Mouse (Mus musculus) splenic B cell, adult 2 months (primary cell): Measurements from ENCODE around the gene Ppp4r3a.
A peak's percentile ranks its signal among the peaks of the same experiment; 100 is the strongest.
"Not testable (repeated sequence)": the region's sequence is repeated elsewhere in the genome, so short reads cannot be mapped to it uniquely, and the experiment has no call there.

ENCODE experiments used
- DNase-seq: peaks from one replicate; pipeline ENCODE4 v3.0.0-alpha.2; 2011; ENCODE audit warnings: low read depth, low spot score
- H3K27me3 ChIP-seq: 2 replicates; pipeline ENCODE4 v1.6.1; 2012; ENCODE audit warnings: mild to moderate bottlenecking, low read length, moderate library complexity, mixed read lengths; ENCODE audit not compliant: control insufficient read depth, poor library complexity, insufficient read depth, severe bottlenecking
- H3K36me3 ChIP-seq: 2 replicates; pipeline ENCODE4 v1.6.1; 2012; ENCODE audit warnings: mild to moderate bottlenecking, low read length, moderate library complexity, mixed read lengths; ENCODE audit not compliant: control insufficient read depth, poor library complexity, insufficient read depth, severe bottlenecking

The Ppp4r3a gene

DNA sequence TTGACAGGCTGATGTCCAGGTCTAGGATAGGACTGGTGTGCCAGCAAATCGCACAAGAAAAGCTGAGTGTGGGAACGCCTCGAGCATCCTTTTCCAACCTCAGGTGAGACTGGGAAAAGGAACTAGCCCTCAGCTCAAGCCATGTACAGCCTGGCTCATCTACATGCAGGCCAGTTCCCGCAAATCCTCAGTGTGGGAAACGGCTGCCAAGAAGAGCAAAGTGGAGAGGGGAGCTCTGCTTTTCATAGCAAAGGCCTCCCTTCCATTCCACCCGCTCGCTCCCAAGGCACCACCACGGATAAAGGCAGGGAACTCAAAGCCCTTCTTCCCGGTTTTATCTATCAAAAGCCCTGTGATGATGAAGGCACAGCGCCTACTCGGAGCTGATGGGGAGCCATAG lies 60.4 kb downstream of the Ppp4r3a start:
- DNase-seq, result no peak
- Histone ChIP-seq H3K27me3 (no peaks in the 10 kb centered on the region), H3K36me3 (peaks cover 2% of the 10 kb centered on the region)

DNA sequence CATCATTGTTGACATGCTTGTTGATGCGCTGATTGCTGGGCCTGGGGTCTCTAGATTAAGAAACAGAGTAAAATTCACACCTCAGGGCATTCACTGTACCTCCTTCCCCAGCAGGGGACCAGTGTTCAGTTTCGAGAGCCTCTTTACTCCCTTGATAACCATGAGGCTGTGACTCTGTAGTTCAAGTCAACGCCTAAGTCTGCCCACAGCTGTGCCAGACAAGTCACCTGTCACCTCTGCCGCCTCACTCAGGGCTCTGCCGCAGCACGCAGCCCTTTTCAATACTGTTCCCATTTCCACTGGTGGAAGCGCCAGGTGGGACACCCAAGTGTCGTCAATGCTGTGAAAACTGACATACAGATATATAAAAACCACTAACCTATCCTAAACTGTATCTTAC lies 61.1 kb downstream of the Ppp4r3a start:
- H3K27me3 ChIP-seq, result no peaks in the 10 kb centered on the region
- DNase-seq, result no peak
- peaks cover 2% of the 10 kb centered on the region for H3K36me3 ChIP-seq

DNA sequence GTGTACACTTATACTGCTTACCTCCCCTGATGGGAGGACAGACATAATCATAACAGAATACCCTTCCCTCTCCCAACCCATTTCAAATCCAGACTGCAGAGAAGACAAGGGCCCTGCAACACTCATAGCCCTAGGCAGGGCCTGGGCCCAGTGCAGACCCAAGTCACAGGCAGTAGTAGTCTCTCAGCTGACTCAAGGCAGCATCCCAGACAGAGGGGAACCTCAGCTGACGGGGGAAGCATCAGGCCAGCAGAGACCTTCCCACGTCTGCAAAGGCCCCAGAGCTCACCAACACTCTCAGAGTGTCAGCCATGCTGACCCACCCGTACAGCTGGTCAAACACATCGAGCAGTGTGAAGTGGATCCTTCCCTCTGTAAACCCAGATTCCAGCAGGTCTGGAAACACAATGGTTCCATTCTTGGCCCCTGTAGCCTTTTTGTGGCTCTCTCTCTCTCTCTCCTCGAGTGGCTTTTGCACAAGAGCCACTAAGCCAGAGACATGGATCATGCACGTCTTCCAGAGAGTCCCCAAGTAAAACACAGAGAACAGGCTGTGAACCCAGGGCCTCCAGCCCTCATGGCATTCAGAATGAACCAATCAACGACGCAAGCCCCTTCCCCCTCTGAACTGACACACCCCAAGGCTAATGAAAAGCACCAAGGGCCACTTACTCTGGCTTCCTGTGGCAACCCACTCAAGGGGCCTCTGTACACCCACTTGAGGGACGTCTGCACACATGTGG lies 61.8 kb downstream of the Ppp4r3a start:
- H3K36me3 ChIP-seq, result peaks cover 2% of the 10 kb centered on the region
- no peak for DNase-seq

DNA sequence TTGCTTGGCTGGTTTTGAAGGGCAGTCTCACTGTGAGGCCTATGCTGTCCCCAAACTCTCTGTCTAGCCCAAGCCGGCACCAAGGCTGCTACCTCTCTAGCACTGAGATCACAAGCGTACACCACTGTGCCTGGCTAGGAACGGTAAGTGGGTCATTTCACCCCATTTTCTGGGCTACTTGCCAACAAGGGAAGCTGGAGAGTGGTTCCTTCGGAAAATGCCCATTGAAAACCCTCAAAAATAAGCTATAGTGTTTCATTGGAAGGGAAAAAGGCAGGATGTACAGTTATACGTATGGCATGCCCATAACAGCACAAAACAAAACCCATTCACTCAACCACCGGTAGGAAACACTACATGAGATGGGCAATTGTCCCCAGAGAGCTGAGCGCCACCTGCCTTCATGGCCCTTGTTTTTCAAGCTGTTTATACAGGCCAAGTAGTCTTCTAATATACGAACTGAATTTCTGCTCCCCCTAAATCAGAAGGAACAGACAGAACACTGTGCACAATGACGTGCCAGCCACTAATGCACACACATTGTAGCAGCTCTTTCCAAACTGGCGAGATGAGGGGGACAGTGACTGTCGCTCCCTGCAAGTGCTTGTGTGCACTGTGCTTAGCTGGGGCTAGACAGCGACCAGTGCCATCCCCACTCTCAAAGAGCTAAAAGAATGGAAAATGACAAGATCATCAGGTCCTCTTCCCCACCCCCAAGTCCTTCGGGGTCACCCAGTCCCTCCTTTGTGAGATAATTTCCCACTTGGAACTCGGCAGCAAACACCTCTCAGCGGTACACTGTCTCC lies 63.1 kb downstream of the Ppp4r3a start:
- peak; percentile 64 for DNase-seq
- H3K36me3 ChIP-seq, result peaks cover 2% of the 10 kb centered on the region
- H3K27me3 ChIP-seq, result no peaks in the 10 kb centered on the region

More for the DNA sequence above, 61.8 kb downstream of the Ppp4r3a start:
- H3K27me3 ChIP-seq, result no peaks in the 10 kb centered on the region

DNA sequence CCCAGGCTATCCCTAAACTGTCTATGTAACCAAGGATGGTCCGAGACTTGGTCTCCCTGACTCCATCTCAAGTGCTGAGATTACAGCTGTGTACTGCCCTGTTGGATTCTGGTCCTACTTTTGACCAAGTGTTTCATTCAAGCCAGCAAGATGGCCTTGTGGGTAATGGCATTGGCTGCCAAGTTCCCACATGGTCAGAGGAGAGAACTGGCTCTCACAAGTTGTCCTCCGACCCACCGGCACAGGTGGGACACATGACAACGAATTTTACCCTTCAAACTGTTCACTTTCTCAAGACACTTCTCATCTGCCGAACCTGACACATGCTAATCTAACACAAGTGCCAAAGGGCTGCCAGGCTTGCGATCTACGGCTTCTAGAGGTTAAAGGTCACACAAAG lies 64.1 kb downstream of the Ppp4r3a start:
- no peak for DNase-seq
- no peaks in the 10 kb centered on the region for H3K27me3 ChIP-seq

DNA sequence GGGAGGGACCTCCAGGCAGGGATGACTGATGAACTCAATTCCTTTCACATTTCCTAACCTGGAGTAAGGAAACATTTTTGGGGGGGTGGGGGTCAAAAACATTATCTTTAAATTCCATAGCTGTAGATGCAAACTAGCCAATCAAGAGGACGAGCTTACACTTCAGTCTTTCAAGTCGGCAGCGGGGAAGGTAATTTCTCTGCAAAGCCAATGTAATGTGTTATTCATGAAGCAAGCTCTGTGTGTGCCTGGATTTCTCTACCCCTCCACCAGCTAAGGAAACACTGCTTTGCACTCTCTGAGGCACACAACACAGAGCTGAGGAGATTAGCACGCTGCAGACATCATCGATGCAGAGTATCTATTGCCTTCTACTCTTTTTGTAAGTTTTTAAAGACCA lies 64.5 kb downstream of the Ppp4r3a start:
- Histone ChIP-seq H3K36me3 (peaks cover 2% of the 10 kb centered on the region), H3K27me3 (no peaks in the 10 kb centered on the region)
- no peak for DNase-seq

More for the DNA sequence above, 64.1 kb downstream of the Ppp4r3a start:
- H3K36me3 ChIP-seq, result peaks cover 2% of the 10 kb centered on the region

DNA sequence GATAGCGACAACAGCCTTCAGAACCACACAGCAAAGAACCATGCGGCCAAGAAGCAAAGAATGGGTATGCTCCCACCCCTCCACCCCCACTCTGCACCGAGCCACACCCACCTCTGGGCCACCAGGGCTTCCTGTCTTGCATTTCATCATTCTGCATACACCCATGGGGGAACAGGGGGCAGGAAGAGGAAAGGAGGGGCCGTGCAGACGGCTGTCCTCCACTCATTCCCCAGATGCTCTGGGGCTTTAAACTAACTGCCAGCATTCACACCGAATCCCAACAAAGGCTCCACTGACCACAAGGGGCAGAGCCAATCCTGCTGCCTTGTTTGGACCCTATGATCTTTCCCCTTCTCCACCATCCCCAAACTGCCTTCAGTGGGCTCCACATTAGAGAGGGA lies 65.5 kb downstream of the Ppp4r3a start:
- DNase-seq, result peak; percentile 61
- Histone ChIP-seq H3K36me3 (peaks cover 2% of the 10 kb centered on the region), H3K27me3 (no peaks in the 10 kb centered on the region)

DNA sequence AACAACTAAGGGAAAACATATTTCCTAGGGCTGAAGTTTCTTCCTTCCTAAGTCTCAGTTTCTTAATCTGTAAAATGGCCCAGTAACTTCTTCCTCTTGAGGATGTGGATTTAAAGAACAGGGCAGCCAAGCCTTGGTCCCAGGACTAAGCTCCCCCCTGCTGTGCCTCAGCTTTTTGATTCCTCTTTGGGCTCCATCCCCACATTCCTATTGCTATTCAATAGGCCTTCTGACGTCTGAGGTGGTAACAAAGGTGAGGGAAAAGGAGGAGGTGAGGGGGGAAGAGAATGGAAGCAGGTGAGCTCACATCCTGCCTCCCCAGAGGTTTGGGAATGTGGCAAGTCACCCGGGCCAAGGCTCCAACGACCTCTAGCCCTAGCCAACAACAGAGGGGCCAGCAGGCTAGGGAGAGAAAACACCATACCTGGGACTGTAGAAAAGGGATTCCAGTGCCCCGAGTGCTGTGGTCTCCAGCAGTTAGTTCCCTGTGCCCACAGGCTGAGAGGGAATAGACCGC lies 67.0 kb downstream of the Ppp4r3a start:
- no peaks in the 10 kb centered on the region for H3K27me3 ChIP-seq
- DNase-seq, result no peak
- no peaks in the 10 kb centered on the region; the same call in 1 of the 2 replicates for H3K36me3 ChIP-seq

DNA sequence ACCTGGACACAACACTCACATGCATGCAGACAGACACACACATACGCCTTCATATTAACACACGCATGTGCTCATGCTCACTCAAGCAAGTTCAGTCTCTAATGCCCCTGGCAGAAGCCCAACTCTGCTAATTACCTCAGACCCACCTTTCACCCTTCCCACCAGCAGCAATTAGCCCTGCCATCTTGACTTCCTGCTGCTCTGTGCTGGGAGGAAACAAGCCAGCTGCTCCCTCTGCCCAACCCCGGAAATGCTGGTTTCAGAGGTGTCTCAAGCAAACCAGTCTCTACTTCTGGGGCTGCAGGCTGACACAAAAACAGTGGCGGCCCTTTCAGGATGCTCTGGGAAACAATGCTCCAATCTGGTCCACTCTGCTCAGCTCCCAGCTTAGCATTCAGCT lies 67.6 kb downstream of the Ppp4r3a start:
- Histone ChIP-seq H3K36me3 (no peaks in the 10 kb centered on the region), H3K27me3 (no peaks in the 10 kb centered on the region)
- peak; percentile 71 for DNase-seq

DNA sequence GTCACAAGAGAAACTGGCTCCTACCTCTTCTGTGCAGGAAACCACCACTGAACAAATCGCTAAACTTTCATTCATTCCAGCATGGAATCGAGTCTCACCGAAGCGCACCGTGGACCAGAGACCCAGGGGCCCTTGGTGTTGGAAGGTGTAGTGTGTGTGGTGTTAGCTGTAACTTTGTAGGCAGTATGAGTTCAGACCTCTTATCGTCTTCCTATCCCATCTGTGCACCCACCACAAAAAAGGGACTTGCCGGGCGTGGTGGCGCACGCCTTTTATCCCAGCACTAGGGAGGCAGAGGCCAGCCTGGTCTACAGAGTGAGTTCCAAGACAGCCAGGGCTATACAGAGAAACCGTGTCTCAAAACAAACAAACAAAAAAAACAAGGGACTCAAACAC lies 68.3 kb downstream of the Ppp4r3a start:
- no peaks in the 10 kb centered on the region for H3K36me3 ChIP-seq
- DNase-seq, result no peak
- H3K27me3 ChIP-seq, result no peaks in the 10 kb centered on the region

DNA sequence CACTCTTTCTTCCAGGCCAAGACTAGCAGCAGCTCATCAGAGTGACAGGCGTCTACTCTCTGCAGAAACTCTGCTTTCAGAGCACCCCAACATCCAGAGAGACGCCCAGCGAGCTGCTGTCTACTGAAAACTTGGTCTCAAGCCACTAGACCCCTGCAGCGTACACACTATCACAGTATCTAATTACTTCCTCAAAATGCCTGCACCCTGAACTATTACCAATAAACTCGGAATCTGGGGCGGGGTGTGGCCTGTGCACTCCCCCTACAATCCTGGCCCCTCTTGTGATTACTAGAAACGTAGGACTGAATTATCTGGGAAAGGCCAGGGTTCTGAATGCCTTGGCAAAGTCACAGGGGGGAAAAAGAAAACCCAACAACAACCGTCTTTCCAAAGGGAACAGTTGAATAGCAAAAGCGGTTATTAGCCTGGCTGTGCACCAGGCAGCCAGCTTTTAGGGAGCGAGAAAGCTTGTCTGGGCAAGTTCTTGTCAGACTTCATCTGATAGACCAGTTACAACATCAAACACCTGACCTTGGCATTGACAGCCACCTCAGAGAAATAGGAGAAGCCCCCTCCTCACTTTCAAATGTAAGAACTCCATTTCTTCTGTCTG lies 68.8 kb downstream of the Ppp4r3a start:
- no peaks in the 10 kb centered on the region for H3K36me3 ChIP-seq
- no peaks in the 10 kb centered on the region for H3K27me3 ChIP-seq
- DNase-seq, result no peak

DNA sequence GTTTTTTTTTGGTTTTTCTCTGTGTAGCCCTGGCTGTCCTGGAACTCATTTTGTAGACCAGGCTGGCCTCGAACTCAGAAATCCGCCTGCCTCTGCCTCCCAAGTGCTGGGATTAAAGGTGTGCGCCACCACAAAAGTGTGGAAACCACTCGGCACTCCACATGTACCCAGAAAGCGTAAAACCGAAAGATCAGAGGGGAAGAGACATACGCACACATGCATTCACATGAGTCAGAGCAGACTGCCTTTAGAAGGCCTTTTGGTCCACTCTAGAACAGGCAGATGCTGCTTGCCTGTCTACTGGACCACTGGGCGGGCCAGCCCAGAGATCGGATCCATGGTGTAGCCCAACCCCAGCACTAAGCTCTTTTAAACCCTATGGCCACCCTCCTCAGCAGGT lies 69.8 kb downstream of the Ppp4r3a start:
- not testable (repeated sequence) for H3K36me3 ChIP-seq, DNase-seq, H3K27me3 ChIP-seq

DNA sequence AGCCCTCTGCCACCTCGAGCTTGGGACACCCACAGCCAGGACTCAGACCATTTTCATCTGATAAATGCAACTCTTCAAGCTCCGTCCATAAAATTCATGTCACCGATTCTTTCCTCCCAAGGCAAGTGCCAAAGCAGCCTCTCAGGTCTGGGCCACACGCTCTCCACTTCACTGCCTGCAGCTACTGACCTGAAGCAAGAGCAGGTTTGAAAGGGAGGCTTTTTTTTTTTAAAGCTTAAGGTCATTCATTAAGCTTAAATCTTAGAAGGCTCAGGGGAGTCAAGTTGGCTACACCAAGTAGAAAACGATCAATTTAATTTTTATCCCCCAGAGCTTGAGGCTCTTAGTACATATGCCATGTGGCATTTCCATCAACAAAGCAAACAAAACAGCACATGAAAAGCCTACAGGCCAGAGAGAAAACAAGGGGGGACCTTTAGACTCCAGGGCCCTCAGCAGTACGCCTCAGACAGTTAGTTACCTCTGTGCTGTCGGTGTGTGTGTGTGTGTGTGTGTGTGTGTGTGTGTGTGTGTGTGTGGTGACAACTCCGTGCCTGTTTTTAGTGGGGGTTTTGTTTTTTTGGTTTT lies 70.3 kb downstream of the Ppp4r3a start:
- Histone ChIP-seq H3K36me3 (no peaks in the 10 kb centered on the region), H3K27me3 (no peaks in the 10 kb centered on the region)
- DNase-seq, result no peak

DNA sequence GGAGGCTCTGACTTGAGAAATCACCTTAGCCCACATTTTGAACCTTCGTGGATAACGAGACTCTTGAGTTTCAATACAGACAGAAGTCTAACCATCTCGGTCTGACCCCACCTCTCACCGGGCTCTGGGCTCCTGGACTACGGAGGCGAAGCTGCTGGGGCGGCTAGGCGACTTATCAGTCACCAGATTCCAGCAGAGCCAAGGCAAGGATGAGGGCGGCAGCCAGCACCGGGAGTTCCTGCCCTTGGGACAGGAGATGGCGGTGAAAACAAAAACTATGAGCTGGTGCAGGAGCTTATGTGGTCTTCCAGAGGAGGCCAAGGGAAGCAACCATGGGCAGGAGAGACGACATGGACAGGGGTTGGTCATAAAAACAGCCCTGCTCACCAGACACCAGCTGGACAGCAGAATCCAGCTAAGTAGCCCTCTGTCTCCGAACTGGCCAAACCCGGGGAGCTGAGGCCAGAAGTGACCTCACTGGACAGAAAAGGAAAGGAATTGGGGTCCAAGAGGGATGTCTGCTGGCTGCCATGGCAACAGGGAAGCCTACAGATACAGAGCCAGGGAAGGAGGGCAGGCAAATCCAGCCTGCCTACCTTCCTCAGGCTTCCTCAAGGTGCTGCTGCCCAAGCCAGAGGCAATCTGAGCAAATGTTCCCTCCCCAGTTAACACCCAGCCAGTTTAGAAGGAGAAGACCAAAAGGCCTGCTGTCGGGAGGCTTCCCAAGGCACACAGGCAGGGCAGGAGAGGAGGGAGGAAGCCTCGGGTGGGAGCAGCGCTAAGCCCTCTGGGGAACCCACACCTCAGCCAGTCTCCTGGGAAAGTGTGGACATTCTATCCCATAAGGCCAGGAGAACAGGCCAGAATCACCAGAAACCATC lies 71.1 kb downstream of the Ppp4r3a start:
- no peak for DNase-seq
- H3K27me3 ChIP-seq, result no peaks in the 10 kb centered on the region
- H3K36me3 ChIP-seq, result no peaks in the 10 kb centered on the region
